Mouse (Mus musculus) ES-Bruce4 (cell line): ENCODE measurements around the gene Eif5b. TPM values are rescaled to one million over a fixed set of nuclear protein-coding genes. Genes with fewer than 3 reads are reported as not detected.
"Not testable (repeated sequence)": the region's sequence is repeated elsewhere in the genome, so short reads cannot be mapped to it uniquely, and the experiment has no call there.

Experiments
- H3K27ac ChIP-seq: 2 replicates; pipeline ENCODE4 v1.5.1; 2012; ENCODE audit warnings: low read length, inconsistent platforms; ENCODE audit not compliant: insufficient read depth
- H3K27me3 ChIP-seq: 2 replicates; pipeline ENCODE4 v1.6.1; 2012; ENCODE audit warnings: mild to moderate bottlenecking, low read length, inconsistent platforms; ENCODE audit not compliant: control insufficient read depth, poor library complexity, insufficient read depth, severe bottlenecking
- H3K36me3 ChIP-seq: 2 replicates; pipeline ENCODE4 v1.6.1; 2012; ENCODE audit warnings: inconsistent platforms, mild to moderate bottlenecking, low read length, moderate library complexity; ENCODE audit not compliant: control insufficient read depth, poor library complexity, insufficient read depth, severe bottlenecking
- H3K4me1 ChIP-seq: one replicate; pipeline ENCODE4 v1.8.1; 2011; ENCODE audit warnings: low read length; ENCODE audit not compliant: control insufficient read depth, insufficient read depth
- H3K4me3 ChIP-seq: 2 replicates; pipeline ENCODE4 v1.5.1; 2011; ENCODE audit warnings: low read depth, mild to moderate bottlenecking, low read length
- H3K9ac ChIP-seq: 2 replicates; pipeline ENCODE4 v1.6.1; 2012; ENCODE audit warnings: low read depth, mild to moderate bottlenecking, inconsistent platforms; ENCODE audit not compliant: poor library complexity, severe bottlenecking
- H3K9me3 ChIP-seq: replicated peaks from 2 replicates; pipeline ENCODE4 v1.6.1; 2012; ENCODE audit warnings: mild to moderate bottlenecking, low read length, inconsistent platforms; ENCODE audit not compliant: control insufficient read depth, poor library complexity, insufficient read depth, severe bottlenecking
- CTCF ChIP-seq: IDR thresholded peaks from one replicate; pipeline ENCODE4 v1.8.1; 2011; ENCODE audit warnings: low read depth, low read length
- EP300 ChIP-seq: IDR thresholded peaks from 2 replicates; pipeline ENCODE4 v1.6.1; 2011; ENCODE audit warnings: low read depth, low read length; ENCODE audit not compliant: insufficient read depth
- POLR2A ChIP-seq: IDR thresholded peaks from one replicate; pipeline ENCODE4 v1.8.1; 2011; ENCODE audit warnings: low read length; ENCODE audit not compliant: insufficient read depth
- polyA plus RNA-seq: library from polyadenylated mRNA; stranded (reverse); fragments of >200 nt; gene quantifications from 2 replicates; pipeline ENCODE4 v1.2.4, GENCODE M21; 2011; ENCODE audit warnings: low read depth; ENCODE audit not compliant: missing spikeins, insufficient read depth, insufficient read length

The Eif5b gene
- polyA plus RNA-seq, 1 experiment, result 92.7 TPM

DNA sequence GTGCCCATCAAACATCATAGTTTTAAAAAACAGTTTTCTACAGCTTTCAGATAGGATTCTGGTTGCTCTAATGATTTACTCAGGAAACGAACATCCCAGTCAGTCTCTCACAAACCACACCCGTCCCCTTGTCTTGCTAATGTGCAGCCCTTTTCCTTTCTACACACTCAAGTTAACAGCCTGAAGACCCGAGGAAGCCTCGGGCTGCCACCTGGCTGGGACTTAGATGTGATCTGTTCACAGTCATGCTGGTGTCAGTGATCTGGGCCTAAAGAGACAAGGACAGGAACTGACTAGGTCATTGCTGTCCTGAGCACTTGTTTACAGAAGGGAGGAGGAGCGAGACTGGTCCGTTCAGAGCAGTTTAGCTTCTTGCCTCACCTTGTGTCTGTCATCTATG lies 60.6 kb downstream of the Eif5b start:
- Histone ChIP-seq H3K27ac (no peak overlapping the region), H3K9ac (no peak overlapping the region), H3K4me3 (no peak overlapping the region), H3K4me1 (peaks cover 2% of the 10 kb centered on the region), H3K27me3 (no peaks in the 10 kb centered on the region), H3K36me3 (peaks cover 68% of the 10 kb centered on the region), H3K9me3 (no peaks in the 10 kb centered on the region)
- no peak for TF ChIP-seq CTCF
- TF ChIP-seq POLR2A, result no peak
- TF ChIP-seq EP300, result peak; percentile 94

DNA sequence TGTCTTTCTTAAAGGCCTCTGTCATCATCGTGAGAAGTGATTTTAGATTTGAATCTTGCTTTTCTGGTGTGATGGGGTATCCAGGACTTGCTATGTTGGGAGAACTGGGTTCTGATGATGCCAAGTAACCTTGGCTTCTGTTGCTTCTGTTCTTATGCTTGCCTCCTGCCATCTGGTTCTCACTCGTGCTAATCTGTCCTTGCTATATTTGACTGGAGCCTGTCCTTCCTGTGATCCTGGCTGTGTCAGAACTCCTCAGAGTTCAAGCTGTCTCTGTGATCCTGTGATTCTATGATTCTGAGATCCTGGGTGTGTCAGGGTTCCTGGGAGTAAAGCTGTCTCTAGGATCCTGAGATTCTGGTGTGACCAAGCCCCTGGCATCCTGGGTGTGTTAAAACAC lies 64.3 kb downstream of the Eif5b start:
- peaks cover 66% of the 10 kb centered on the region for H3K36me3 ChIP-seq
- H3K9me3 ChIP-seq, H3K4me3 ChIP-seq: not testable (repeated sequence)

DNA sequence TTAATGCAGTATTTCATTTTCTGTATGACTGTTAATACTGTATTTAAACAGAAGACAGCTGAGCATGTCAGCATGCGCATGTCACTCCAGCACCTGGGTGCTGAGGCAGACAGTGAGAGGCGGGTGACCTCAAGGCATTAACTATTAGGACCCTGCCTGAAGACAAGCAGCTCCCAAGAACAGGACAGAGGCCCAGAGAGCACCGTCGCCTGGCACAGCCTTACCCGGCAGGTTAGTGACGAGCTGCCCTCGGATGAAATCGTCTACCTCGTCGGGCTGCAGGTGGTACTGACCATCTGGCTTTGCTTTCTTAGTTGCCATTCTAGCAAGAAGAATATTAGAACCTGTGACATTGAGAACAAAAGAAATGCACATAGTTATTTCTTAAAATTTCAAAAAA lies 69.5 kb downstream of the Eif5b start:
- no peak for TF ChIP-seq CTCF
- no peak for TF ChIP-seq POLR2A
- no peak for TF ChIP-seq EP300
- Histone ChIP-seq H3K9me3 (no peaks in the 10 kb centered on the region), H3K27me3 (no peaks in the 10 kb centered on the region), H3K27ac (no peak overlapping the region), H3K9ac (no peak overlapping the region), H3K36me3 (peaks cover 81% of the 10 kb centered on the region), H3K4me1 (no peaks in the 10 kb centered on the region), H3K4me3 (no peak overlapping the region)

More for the DNA sequence above, 64.3 kb downstream of the Eif5b start:
- H3K27ac ChIP-seq, H3K27me3 ChIP-seq, H3K4me1 ChIP-seq, H3K9ac ChIP-seq: not testable (repeated sequence)

GRCm38 (mm10) chr1:38071326-38071725 lies 73.5 kb downstream of the Eif5b start:
- TF ChIP-seq CTCF (no peak), EP300 (no peak), POLR2A (no peak)
- Histone ChIP-seq H3K27me3 (no peaks in the 10 kb centered on the region), H3K4me1 (peaks cover 5% of the 10 kb centered on the region), H3K4me3 (no peak overlapping the region), H3K9me3 (no peaks in the 10 kb centered on the region), H3K27ac (no peak overlapping the region), H3K36me3 (peaks cover 69% of the 10 kb centered on the region), H3K9ac (no peak overlapping the region)

- Histone ChIP-seq H3K4me1 (no peaks in the 10 kb centered on the region), H3K36me3 (peaks cover 48% of the 10 kb centered on the region), H3K27me3 (no peaks in the 10 kb centered on the region)
Measured at GRCm38 (mm10) chr1:38081316-38081715, 83.5 kb downstream of the Eif5b start.

DNA sequence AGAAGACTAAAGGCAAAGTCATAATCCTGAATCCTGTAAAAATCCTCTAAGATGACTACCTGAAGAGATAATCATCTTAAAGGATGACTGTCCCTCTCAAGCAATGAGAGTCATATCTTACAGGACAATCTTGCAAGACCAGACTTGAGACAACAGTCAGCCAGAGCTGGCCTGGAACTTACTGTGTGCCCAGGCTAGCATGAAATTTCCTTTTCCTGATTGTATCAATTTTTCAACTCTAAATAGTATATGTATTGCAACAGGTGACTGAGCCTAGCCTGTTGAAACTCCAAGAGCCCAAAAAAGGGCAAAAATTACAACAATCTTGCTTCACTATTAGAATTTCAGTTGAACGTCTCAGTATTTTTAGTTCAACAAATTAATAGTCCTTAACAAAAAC lies 105.4 kb downstream of the Eif5b start:
- H3K4me3 ChIP-seq, result no peak overlapping the region
- no peaks in the 10 kb centered on the region for H3K27me3 ChIP-seq
- no peak overlapping the region for H3K27ac ChIP-seq
- H3K9me3 ChIP-seq, result no peaks in the 10 kb centered on the region
- no peaks in the 10 kb centered on the region for H3K4me1 ChIP-seq
- H3K9ac ChIP-seq, result no peak overlapping the region
- H3K36me3 ChIP-seq, result peaks cover 58% of the 10 kb centered on the region
- TF ChIP-seq CTCF, result no peak
- no peak for TF ChIP-seq EP300
- TF ChIP-seq POLR2A, result no peak

More at GRCm38 (mm10) chr1:38081316-38081715, 83.5 kb downstream of the Eif5b start:
- no peak overlapping the region for H3K9ac ChIP-seq
- no peaks in the 10 kb centered on the region for H3K9me3 ChIP-seq
- H3K4me3 ChIP-seq, result no peak overlapping the region
- no peak for TF ChIP-seq POLR2A
- no peak for TF ChIP-seq EP300
- H3K27ac ChIP-seq, result no peak overlapping the region
